Mouse (Mus musculus) heart, adult 2 months (tissue): ENCODE results near the gene Runx2.

Source experiments
- EP300 ChIP-seq: fragments of 200-500 bp; IDR thresholded peaks from 2 replicates; pipeline ENCODE4 v1.6.1; 2011; ENCODE audit warnings: low read depth, low read length, control low read depth; ENCODE audit not compliant: insufficient read depth
- POLR2A ChIP-seq: fragments of 200-500 bp; IDR thresholded peaks from 2 replicates; pipeline ENCODE4 v1.6.1; 2011; ENCODE audit warnings: mild to moderate bottlenecking, low read depth, low read length, control low read depth; ENCODE audit not compliant: insufficient read depth

- TF ChIP-seq EP300 (no peak), POLR2A (no peak)
These were observed 96.0 kb downstream of the Runx2 start for GRCm38 (mm10) chr17:44718591-44718990.
